Mouse (Mus musculus): ENCODE results near the gene Rpl37a.

DNA sequence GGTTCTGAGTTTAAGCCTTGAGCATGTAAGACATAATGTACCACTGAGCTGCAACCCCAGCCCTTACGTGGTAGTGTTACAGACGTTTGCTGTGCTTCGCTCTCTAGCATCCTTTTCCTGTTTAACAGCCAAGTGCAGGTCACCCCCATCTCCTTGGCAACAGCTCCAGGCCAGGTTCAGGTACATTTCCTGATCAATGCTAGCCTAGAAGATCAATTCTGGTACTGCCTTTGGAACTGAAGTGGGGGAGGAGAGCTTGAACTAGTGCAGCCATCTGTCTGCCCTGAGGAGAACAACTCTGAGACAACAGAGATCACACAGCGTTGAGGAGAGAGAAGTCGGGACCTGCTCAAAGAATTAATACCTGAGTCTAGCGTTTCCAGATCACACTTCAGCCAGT, 48.7 kb downstream of the Rpl37a start:
- TF ChIP-seq CTCF (IDR thresholded peaks at IDR 0.05; ENCODE audit: control insufficient read depth, insufficient read depth, insufficient read length) (no peak), FOSL1 (IDR thresholded peaks at IDR 0.05; ENCODE audit: insufficient read depth, low read length, poor library complexity, severe bottlenecking) (no peak), USF1 (IDR thresholded peaks at IDR 0.05; ENCODE audit: low read depth) (no peak), MYOD1 (IDR thresholded peaks at IDR 0.05; ENCODE audit: control insufficient read depth, insufficient read length, low read depth) (no peak), MAX (IDR thresholded peaks at IDR 0.05) (no peak)

Data from C2C12 (cell line).